ENCODE assay signal across 8 mouse cellular contexts in genomic region chr9:57565741-57566221, GRCm38 (mm10). TPM values are rescaled to one million over a fixed set of nuclear protein-coding genes. Genes with fewer than 3 reads are reported as not detected.
DNase-seq lines count a peak whose midpoint lies in the region; ATAC-seq and TF ChIP-seq lines count a peak whose summit lies in the region.
"Had no signal": no experiment of that assay in that cellular context is flagged by ENCODE, and none has a peak within 500 bp of the region (broad histone marks: within the 10 kb centered on the region; RNA-seq: fewer than 3 reads in every experiment).

No protein-coding gene starts in this region.

- DNase-seq in 3T3-L1 (ENCODE audit: low read depth, low spot score) (peak; percentile 43), adipocyte (ENCODE audit: low spot score) (peak; percentile 48)
- peak; percentile 41 to 47 for DNase-seq in kidney, postnatal 36 days
- DNase-seq in lung, postnatal 36 days = peak; percentile 66
- DNase-seq in thymus, adult 2 months = no peak

- H3K4me1 ChIP-seq in heart, embryonic 11.5 days (ENCODE audit: control insufficient read depth, insufficient read depth, low read length) = peaks cover 24% of the 10 kb centered on the region
- peaks cover 30% of the 10 kb centered on the region for H3K4me1 ChIP-seq in small intestine, adult 2 months (ENCODE audit: control insufficient read depth, insufficient read depth, insufficient read length, low read length)
- H3K4me1 ChIP-seq in thymus, adult 2 months (replicated peaks; ENCODE audit: control insufficient read depth, insufficient read depth, low read length) = peaks cover 27% of the 10 kb centered on the region

- 45% methylated on average over 10 of the region's 10 CpGs for WGBS in heart, embryonic 11.5 days (ENCODE audit: insufficient replicate concordance)
- 18% methylated on average over 10 of the region's 10 CpGs for WGBS in small intestine, adult 2 months
- WGBS in thymus, adult 2 months = 53% methylated on average over 10 of the region's 10 CpGs

- H3K9ac ChIP-seq in heart, embryonic 11.5 days (ENCODE audit: low read depth, low read length) = no peak overlapping the region

- H3K36me3 ChIP-seq in heart, embryonic 11.5 days (ENCODE audit: control insufficient read depth, insufficient read depth, low read length) = no peaks in the 10 kb centered on the region; the same call in 1 of the 2 replicates
- peaks cover 23% of the 10 kb centered on the region for H3K36me3 ChIP-seq in small intestine, adult 2 months (ENCODE audit: control insufficient read depth, insufficient read depth, low read length)
- peaks cover 13% of the 10 kb centered on the region for H3K36me3 ChIP-seq in thymus, adult 2 months (ENCODE audit: control insufficient read depth, insufficient read depth, low read length)

- no peak overlapping the region for H3K4me3 ChIP-seq in heart, embryonic 11.5 days (ENCODE audit: low read depth, low read length)
- H3K4me3 ChIP-seq in small intestine, adult 2 months (ENCODE audit: low read depth, low read length) = no peak overlapping the region
- no peak overlapping the region for H3K4me3 ChIP-seq in thymus, adult 2 months (ENCODE audit: control insufficient read depth, insufficient read depth, low read length)

- H3K27ac ChIP-seq in heart, embryonic 11.5 days (ENCODE audit: low read depth, low read length) = 0 out of 2 replicates have a peak overlapping the region, but pooled peaks have one; percentile 2
- peak overlapping the region; percentile 68 for H3K27ac ChIP-seq in small intestine, adult 2 months (ENCODE audit: insufficient read depth, low read depth, low read length)
- no peak overlapping the region for H3K27ac ChIP-seq in thymus, adult 2 months (ENCODE audit: control insufficient read depth, insufficient read depth, low read length)

- TF ChIP-seq POLR2A in small intestine, adult 2 months (IDR thresholded peaks at IDR 0.05; ENCODE audit: low read depth, low read length) = no peak
- TF ChIP-seq POLR2A in thymus, adult 2 months (IDR thresholded peaks at IDR 0.05; ENCODE audit: control insufficient read depth, extremely low read depth, insufficient read depth, low read length, poor library complexity) = no peak

- H3K9me3 ChIP-seq in heart, embryonic 11.5 days (replicated peaks; ENCODE audit: control insufficient read depth, low read length) = no peaks in the 10 kb centered on the region

- no peak for TF ChIP-seq CTCF in small intestine, adult 2 months (IDR thresholded peaks at IDR 0.05; ENCODE audit: extremely low read depth, insufficient read length, insufficient replicate concordance, low read depth, low read length)
- no peak for TF ChIP-seq CTCF in thymus, adult 2 months (IDR thresholded peaks at IDR 0.05; ENCODE audit: borderline replicate concordance, control insufficient read depth, extremely low read depth, insufficient read depth, low read length, poor library complexity)

- H3K4me2 ChIP-seq in heart, embryonic 11.5 days = no peak overlapping the region

- no peaks in the 10 kb centered on the region for H3K27me3 ChIP-seq in heart, embryonic 11.5 days (ENCODE audit: control insufficient read depth, insufficient read depth, low read length)
- no peaks in the 10 kb centered on the region for H3K27me3 ChIP-seq in small intestine, adult 2 months (ENCODE audit: control insufficient read depth, insufficient read depth, low read length)
- no peaks in the 10 kb centered on the region for H3K27me3 ChIP-seq in thymus, adult 2 months (ENCODE audit: control insufficient read depth, insufficient read depth, low read length)

- no peak for ATAC-seq in heart, embryonic 11.5 days (replicated peaks; ENCODE audit: insufficient number of reproducible peaks, low FRiP score, low TSS enrichment)

RNA-seq across cellular contexts. Expression of gene Scamp2, which starts 5.0 kb away (rescaled TPM):
- 53.3 and 54.9 TPM in 2 replicates for polyA plus RNA-seq in heart, embryonic 11.5 days (2014; fragmentation: Nextera tagmentation; extraction: Ambion mirVana)
- 89.7 and 207 TPM in 2 replicates for polyA plus RNA-seq in small intestine, adult 2 months (2012; rRNA removed)
- polyA plus RNA-seq in thymus, adult 2 months (2012; rRNA removed) = 117 and 134 TPM in 2 replicates

RNA-seq across cellular contexts. Expression of gene Mpi, which starts 13.2 kb away (rescaled TPM):
- polyA plus RNA-seq in heart, embryonic 11.5 days (2014; fragmentation: Nextera tagmentation; extraction: Ambion mirVana) = 67.5 and 76.1 TPM in 2 replicates
- 51.8 and 117 TPM in 2 replicates for polyA plus RNA-seq in small intestine, adult 2 months (2012; rRNA removed)
- 39.1 and 54.3 TPM in 2 replicates for polyA plus RNA-seq in thymus, adult 2 months (2012; rRNA removed)

RNA-seq across cellular contexts. Expression of gene Ulk3, which starts 23.5 kb away (rescaled TPM):
- 10.0 and 12.4 TPM in 2 replicates for polyA plus RNA-seq in heart, embryonic 11.5 days (2014; fragmentation: Nextera tagmentation; extraction: Ambion mirVana)
- polyA plus RNA-seq in small intestine, adult 2 months (2012; rRNA removed) = 8.7 and 14.0 TPM in 2 replicates
- polyA plus RNA-seq in thymus, adult 2 months (2012; rRNA removed) = 65.7 and 71.9 TPM in 2 replicates

RNA-seq across cellular contexts. Expression of gene Fam219b, which starts 28.5 kb away (rescaled TPM):
- polyA plus RNA-seq in heart, embryonic 11.5 days (2014; fragmentation: Nextera tagmentation; extraction: Ambion mirVana) = 12.1 and 12.6 TPM in 2 replicates
- 6.0 and 8.2 TPM in 2 replicates for polyA plus RNA-seq in small intestine, adult 2 months (2012; rRNA removed)
- polyA plus RNA-seq in thymus, adult 2 months (2012; rRNA removed) = 9.8 and 10.4 TPM in 2 replicates

RNA-seq across cellular contexts. Expression of gene Cplx3, which starts 40.3 kb away (rescaled TPM):
- polyA plus RNA-seq in heart, embryonic 11.5 days (2014; fragmentation: Nextera tagmentation; extraction: Ambion mirVana) = not detected in 2 replicates
- not detected in 2 replicates for polyA plus RNA-seq in small intestine, adult 2 months (2012; rRNA removed)
- 0.04 and 0.34 TPM in 2 replicates for polyA plus RNA-seq in thymus, adult 2 months (2012; rRNA removed)
- polyA plus RNA-seq: large intestine, adult 2 months had no signal
